Mouse (Mus musculus): Measurements from ENCODE around the gene Zmynd8. TPM values are rescaled to one million over a fixed set of nuclear protein-coding genes. Genes with fewer than 3 reads are reported as not detected.

Zmynd8 gene
- total and polyA plus RNA-seq, 3 experiments = 30.3 to 89.2 (median 41.6) TPM

GRCm38 (mm10) chr2:165818570-165818969, 80.2 kb downstream of the Zmynd8 start:
- Histone ChIP-seq H3K9ac (ENCODE audit: control insufficient read depth, low read depth, low read length, poor library complexity, severe bottlenecking) (no peak overlapping the region), H3K4me1 (ENCODE audit: control insufficient read depth in 1 of 2, insufficient read depth in 2 of 2, low read length in 2 of 2) (no peaks in the 10 kb centered on the region), H3K79me2 (ENCODE audit: control insufficient read depth, insufficient read depth, low read length, poor library complexity) (no peaks in the 10 kb centered on the region), H3K27ac (ENCODE audit: control insufficient read depth, low read depth, low read length) (no peak overlapping the region), H3K36me3 (ENCODE audit: control insufficient read depth in 1 of 2, insufficient read depth in 2 of 2, low read length in 2 of 2) (peaks cover 0 to 17% of the 10 kb centered on the region in 2 experiments; a peak in 2 of 4 replicates), H3K9me3 (replicated peaks; ENCODE audit: insufficient read depth, low read length) (no peaks in the 10 kb centered on the region), H3K27me3 (ENCODE audit: control insufficient read depth in 1 of 2, insufficient read depth in 2 of 2, low read length in 2 of 2) (no peaks in the 10 kb centered on the region), H3K4me3 (ENCODE audit: control insufficient read depth in 1 of 2, insufficient read depth in 1 of 2, low read depth in 2 of 2, low read length in 2 of 2) (no peak overlapping the region)
- TF ChIP-seq TBP (IDR thresholded peaks at IDR 0.05; ENCODE audit: low read depth, low read length) (no peak), EP300 (IDR thresholded peaks at IDR 0.05; ENCODE audit: low read depth in 1 of 2, low read length in 2 of 2) (no peak), SIN3A (IDR thresholded peaks at IDR 0.05; ENCODE audit: low read length) (no peak), RAD21 (IDR thresholded peaks at IDR 0.05; ENCODE audit: low read depth, low read length) (no peak)
- DNase-seq (ENCODE audit: low read depth, low spot score) = no peak

- no peaks in the 10 kb centered on the region for H3K4me1 ChIP-seq (ENCODE audit: control insufficient read depth in 1 of 2, insufficient read depth in 2 of 2, low read length in 2 of 2)
These were observed 81.4 kb downstream of the Zmynd8 start for GRCm38 (mm10) chr2:165817437-165817836.

GRCm38 (mm10) chr2:165815103-165815880, 83.5 kb downstream of the Zmynd8 start:
- Histone ChIP-seq H3K4me1 (ENCODE audit: control insufficient read depth in 1 of 2, insufficient read depth in 2 of 2, low read length in 2 of 2) (no peaks in the 10 kb centered on the region), H3K27me3 (ENCODE audit: control insufficient read depth in 1 of 2, insufficient read depth in 2 of 2, low read length in 2 of 2) (no peaks in the 10 kb centered on the region), H3K79me2 (ENCODE audit: control insufficient read depth, insufficient read depth, low read length, poor library complexity) (no peaks in the 10 kb centered on the region), H3K4me3 (ENCODE audit: control insufficient read depth in 1 of 2, insufficient read depth in 1 of 2, low read depth in 2 of 2, low read length in 2 of 2) (no peak overlapping the region), H3K9me3 (replicated peaks; ENCODE audit: insufficient read depth, low read length) (no peaks in the 10 kb centered on the region), H3K9ac (ENCODE audit: control insufficient read depth, low read depth, low read length, poor library complexity, severe bottlenecking) (no peak overlapping the region), H3K27ac (ENCODE audit: control insufficient read depth, low read depth, low read length) (no peak overlapping the region), H3K36me3 (ENCODE audit: control insufficient read depth in 1 of 2, insufficient read depth in 2 of 2, low read length in 2 of 2) (peaks cover 0 to 17% of the 10 kb centered on the region in 2 experiments; a peak in 2 of 4 replicates)
- DNase-seq (ENCODE audit: low read depth, low spot score) = no peak
- TF ChIP-seq CTCF (IDR thresholded peaks at IDR 0.05 in 2 of 3, conservative IDR thresholded peaks at IDR 0.05 in 1 of 3; ENCODE audit: control insufficient read depth in 1 of 3, insufficient read depth in 1 of 3, low read depth in 2 of 3, low read length in 3 of 3, poor library complexity in 1 of 3, severe bottlenecking in 1 of 3) = no peak
- TF ChIP-seq POLR2A (IDR thresholded peaks at IDR 0.05; ENCODE audit: control insufficient read depth in 1 of 2, insufficient read depth in 1 of 2, low read depth in 1 of 2, low read length in 2 of 2, poor library complexity in 1 of 2) = no peak
- TF ChIP-seq ELF1 (IDR thresholded peaks at IDR 0.05; ENCODE audit: low read depth, low read length) = no peak
- TF ChIP-seq RCOR1 (IDR thresholded peaks at IDR 0.05; ENCODE audit: low read depth, low read length) = no peak
- TF ChIP-seq GABPA (IDR thresholded peaks at IDR 0.05; ENCODE audit: low read depth, low read length) = no peak
- TF ChIP-seq POLR2AphosphoS2 (IDR thresholded peaks at IDR 0.05; ENCODE audit: low read length) = no peak
- TF ChIP-seq BHLHE40 (IDR thresholded peaks at IDR 0.05; ENCODE audit: borderline replicate concordance, low read depth, low read length) = no peak

More at GRCm38 (mm10) chr2:165817437-165817836, 81.4 kb downstream of the Zmynd8 start:
- H3K27me3 ChIP-seq (ENCODE audit: control insufficient read depth in 1 of 2, insufficient read depth in 2 of 2, low read length in 2 of 2) = no peaks in the 10 kb centered on the region
- no peak overlapping the region for H3K9ac ChIP-seq (ENCODE audit: control insufficient read depth, low read depth, low read length, poor library complexity, severe bottlenecking)
- no peaks in the 10 kb centered on the region for H3K79me2 ChIP-seq (ENCODE audit: control insufficient read depth, insufficient read depth, low read length, poor library complexity)
- TF ChIP-seq MAZ (IDR thresholded peaks at IDR 0.05; ENCODE audit: low read depth, low read length) = no peak
- H3K4me3 ChIP-seq (ENCODE audit: control insufficient read depth in 1 of 2, insufficient read depth in 1 of 2, low read depth in 2 of 2, low read length in 2 of 2) = no peak overlapping the region
- peaks cover 0 to 14% of the 10 kb centered on the region in 2 experiments; a peak in 2 of 4 replicates for H3K36me3 ChIP-seq (ENCODE audit: control insufficient read depth in 1 of 2, insufficient read depth in 2 of 2, low read length in 2 of 2)
- no peaks in the 10 kb centered on the region for H3K9me3 ChIP-seq (replicated peaks; ENCODE audit: insufficient read depth, low read length)
- H3K27ac ChIP-seq (ENCODE audit: control insufficient read depth, low read depth, low read length) = no peak overlapping the region
- no peak for DNase-seq (ENCODE audit: low read depth, low spot score)

Data from MEL (cell line).